Mouse (Mus musculus) thymus, adult 2 months (tissue): ENCODE measurements around the gene Fntb.

ENCODE experiments used
- CTCF ChIP-seq: fragments of 200-500 bp; IDR thresholded peaks from 2 replicates; pipeline ENCODE4 v1.5.1; 2012; ENCODE audit warnings: mild to moderate bottlenecking, control low read depth, low read length, moderate library complexity, borderline replicate concordance; ENCODE audit not compliant: control insufficient read depth, poor library complexity, insufficient read depth; ENCODE audit errors: extremely low read depth
- POLR2A ChIP-seq: fragments of 200-500 bp; IDR thresholded peaks from 2 replicates; pipeline ENCODE4 v1.6.1; 2012; ENCODE audit warnings: mild to moderate bottlenecking, low read length, control low read depth, moderate library complexity; ENCODE audit not compliant: control insufficient read depth, poor library complexity, insufficient read depth; ENCODE audit errors: extremely low read depth

- no peak for TF ChIP-seq CTCF
- TF ChIP-seq POLR2A: no peak
Measured at GRCm38 (mm10) chr12:76953750-76954363, 188.5 kb downstream of the Fntb start.
